Mouse (Mus musculus) heart, postnatal 0 days (tissue): Measurements from ENCODE around the gene Dclre1b.

Experiments used
- CTCF ChIP-seq: IDR thresholded peaks from 2 replicates; pipeline ENCODE4 v1.5.1; 2016; ENCODE audit warnings: antibody characterized with exemption, control low read depth, low read depth
- EP300 ChIP-seq: IDR thresholded peaks from 2 replicates; pipeline ENCODE4 v1.6.1; 2016; ENCODE audit warnings: antibody characterized with exemption, low read depth

DNA sequence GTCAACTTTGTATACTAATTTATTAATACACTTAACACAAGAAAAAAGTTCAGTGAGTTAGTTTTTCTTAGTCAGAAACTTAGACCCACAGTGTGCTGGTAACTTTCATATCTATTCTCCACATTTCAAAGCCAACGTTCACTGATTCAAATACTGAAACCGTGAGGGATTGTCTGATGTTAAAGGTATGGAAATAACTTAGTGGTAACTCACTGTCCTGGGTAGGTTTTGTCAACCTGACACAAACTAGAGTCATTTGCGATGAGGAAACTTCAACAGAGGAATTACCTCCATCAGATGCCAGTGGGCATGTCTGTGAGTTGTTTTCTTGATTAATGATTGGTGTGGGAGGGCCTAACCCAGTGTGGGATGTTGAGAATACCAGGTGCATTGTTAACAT lies 19.8 kb upstream of the Dclre1b start:
- TF ChIP-seq EP300 (no peak), CTCF (no peak)
